Mouse (Mus musculus) Muller cell, postnatal 12 days (primary cell): ENCODE measurements around the gene Taf1b.
"Not testable (repeated sequence)": the region's sequence is repeated elsewhere in the genome, so short reads cannot be mapped to it uniquely, and the experiment has no call there.

ENCODE experiments used
- DNase-seq: peaks from one replicate; pipeline ENCODE4 v3.0.0-alpha.2; 2015; ENCODE audit errors: inconsistent ontology term

The Taf1b gene

DNA sequence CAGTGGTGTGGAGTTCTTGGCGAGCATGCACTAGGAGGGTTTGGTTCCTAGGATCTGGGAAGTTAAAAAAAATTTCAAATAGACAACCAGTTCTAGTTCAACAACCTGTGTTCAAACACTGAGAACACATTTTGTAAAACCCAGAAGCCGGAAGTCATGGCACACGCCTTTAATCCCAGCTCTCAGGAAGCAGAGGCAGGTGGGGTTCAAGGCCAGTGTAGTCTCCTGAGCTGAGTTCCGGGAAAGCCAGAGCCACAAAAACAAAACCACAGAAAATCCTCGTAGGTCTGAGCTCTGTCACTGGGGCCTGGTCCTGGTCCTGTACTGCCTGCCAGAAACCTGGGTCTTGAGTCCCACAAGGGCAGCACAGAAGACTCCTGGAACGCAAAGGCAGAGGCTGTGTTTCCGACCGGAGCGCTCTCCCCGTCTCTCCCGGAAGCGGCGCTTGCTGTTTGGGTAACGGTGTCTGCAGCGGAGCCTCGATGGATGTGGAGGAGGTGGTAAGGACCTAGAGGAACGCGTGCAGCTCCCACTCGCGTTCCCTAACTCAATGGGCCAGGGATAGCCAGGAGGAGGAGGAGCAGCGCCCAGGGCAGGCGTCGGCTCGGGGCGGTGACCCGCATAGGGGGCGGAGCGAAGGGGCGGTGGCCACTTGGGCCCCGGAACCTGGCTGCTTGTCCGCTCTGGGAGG is at the start of gene Taf1b:
Gene Taf1b (plus strand): TSS at position 210 of the 691 bp plus-strand sequence.
- DNase-seq, result peak; percentile 81

GRCm38 (mm10) chr12:24460406-24460805 is 37.8 kb upstream of the Taf1b start:
- DNase-seq, result no peak

DNA sequence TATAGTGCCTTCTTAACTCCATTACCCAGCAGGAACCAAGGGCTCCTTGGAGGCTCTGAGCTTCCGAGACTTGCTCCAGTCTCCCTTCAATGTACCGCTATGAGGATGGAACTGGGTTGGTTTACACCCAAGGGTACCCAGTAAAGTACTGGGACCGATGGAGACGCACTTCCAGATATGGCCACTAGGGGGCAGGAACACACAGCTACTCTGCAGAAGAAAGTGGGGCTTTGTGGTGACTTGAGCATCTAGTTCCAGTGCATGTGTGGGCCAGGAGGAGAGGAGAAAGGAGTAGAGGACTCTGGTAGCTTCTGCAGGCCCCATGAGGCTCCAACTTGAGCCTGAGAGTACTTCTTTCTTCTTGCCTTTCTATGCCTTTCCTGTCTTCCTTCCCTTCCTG is 36.0 kb upstream of the Taf1b start:
- not testable (repeated sequence) for DNase-seq

DNA sequence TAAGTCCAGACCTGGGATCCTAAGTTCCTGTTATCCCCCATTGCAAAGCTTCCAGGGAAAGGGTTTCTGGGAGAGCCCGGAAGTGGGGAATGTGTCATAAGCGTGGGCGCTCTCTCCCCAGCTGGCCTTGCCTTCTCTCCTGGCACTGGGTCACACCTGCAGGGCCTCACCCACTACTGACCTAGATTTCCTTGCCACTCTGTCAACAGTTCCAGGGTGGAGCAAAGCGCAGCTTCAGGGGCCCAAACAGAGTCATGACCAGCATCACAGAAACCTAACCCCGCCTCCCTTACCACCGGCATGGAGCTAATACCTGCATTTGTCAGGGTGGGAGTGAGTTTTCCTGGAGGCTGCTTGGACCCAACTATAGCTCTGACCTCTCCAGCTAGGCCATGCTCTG is 34.7 kb upstream of the Taf1b start:
- not testable (repeated sequence) for DNase-seq

DNA sequence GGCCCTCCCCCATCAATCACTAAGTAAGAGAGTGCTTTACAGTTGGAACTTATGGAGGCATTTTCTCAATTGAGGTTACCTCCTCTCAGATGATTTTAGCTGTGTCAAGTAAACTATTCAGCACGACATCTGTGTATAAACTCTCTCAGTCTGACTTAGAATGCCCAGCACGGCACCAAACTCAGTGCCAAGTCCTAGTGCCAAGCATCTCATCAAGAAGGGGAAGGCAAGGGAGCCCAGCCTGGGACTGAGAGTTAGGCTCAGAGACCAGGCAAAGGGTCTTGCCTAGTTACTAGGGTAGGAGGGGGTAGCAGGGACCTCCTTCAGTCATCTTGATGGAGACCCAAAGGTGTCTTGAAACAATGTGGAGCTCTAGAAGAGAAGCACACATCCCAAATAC is 29.2 kb upstream of the Taf1b start:
- no peak for DNase-seq

DNA sequence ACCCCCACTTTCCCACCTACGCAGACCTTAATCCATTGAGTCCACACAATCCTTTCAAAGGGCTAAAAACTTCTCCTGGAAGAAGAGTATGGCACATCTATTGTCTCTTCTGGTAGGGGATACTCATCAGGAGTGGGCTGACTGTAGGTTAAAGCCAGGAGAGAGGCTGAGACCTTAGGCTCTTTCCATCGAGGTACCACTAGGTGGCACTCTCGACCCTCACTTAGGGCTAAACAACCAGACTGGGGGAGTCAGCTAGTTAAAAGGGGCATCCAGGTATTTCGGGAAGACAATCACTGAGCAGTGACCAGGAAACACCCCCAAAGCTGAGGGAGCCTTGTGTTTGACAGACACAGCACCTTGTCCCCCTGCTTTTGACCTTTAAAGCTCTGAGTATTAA is 27.2 kb upstream of the Taf1b start:
- no peak for DNase-seq

- peak; percentile 68 for DNase-seq
Measured at GRCm38 (mm10) chr12:24473221-24473620, 24.9 kb upstream of the Taf1b start.

- no peak for DNase-seq
Measured at GRCm38 (mm10) chr12:24484930-24485329, 13.2 kb upstream of the Taf1b start.

DNA sequence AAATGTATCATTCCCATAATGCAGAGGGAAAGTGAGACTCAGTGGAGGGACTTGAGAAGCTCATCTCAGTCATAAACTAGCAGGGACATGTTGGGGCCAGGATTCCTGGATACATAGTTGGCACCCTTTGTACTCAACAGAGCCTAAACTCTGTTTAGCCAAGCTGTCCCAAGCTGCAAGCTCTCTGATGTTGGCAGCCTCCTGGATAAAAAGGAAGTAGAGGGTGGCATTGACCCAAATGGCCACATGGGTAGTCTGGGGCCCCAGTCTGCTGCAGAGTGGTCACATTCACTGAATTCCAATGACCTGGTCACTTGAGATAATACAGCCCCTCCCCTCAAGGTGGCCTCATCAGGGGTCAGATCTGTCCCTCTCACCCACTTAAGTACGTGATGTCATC is 11.3 kb upstream of the Taf1b start:
- DNase-seq, result peak; percentile 26

GRCm38 (mm10) chr12:24492507-24492906 is 5.7 kb upstream of the Taf1b start:
- not testable (repeated sequence) for DNase-seq

DNA sequence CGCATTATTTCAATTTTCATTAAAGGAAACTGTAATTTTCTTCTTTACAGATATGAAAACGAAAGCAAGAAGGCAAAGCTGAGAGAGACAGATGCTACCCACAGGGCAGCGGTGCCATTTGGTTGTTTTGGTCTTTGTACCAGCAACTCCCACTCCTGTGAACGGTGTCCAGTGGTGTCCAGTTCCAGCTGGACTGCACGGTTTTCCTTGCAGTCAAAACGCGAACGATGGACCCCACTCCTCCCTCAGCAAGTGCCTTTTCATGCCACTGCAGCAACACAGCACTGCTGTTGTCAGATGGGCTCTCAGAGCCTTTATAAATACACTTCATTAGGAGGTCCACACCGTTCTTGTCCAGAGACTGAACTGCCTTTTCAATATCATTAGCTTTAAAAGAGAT is 5.1 kb upstream of the Taf1b start:
- DNase-seq, result no peak

- DNase-seq, result no peak
Measured at GRCm38 (mm10) chr12:24493412-24493811, 4.7 kb upstream of the Taf1b start.

GRCm38 (mm10) chr12:24494791-24495190 is 3.4 kb upstream of the Taf1b start:
- DNase-seq, result not testable (repeated sequence)

- not testable (repeated sequence) for DNase-seq
Measured at GRCm38 (mm10) chr12:24498841-24499485, 804 bp downstream of the Taf1b start.

- no peak for DNase-seq
Measured at GRCm38 (mm10) chr12:24517118-24517517, 19.0 kb downstream of the Taf1b start.

- DNase-seq, result peak; percentile 15
Measured at GRCm38 (mm10) chr12:24521076-24521475, 22.9 kb downstream of the Taf1b start.

- DNase-seq, result peak; percentile 55
Measured at GRCm38 (mm10) chr12:24525065-24525464, 26.9 kb downstream of the Taf1b start.

GRCm38 (mm10) chr12:24536390-24536789 is 38.2 kb downstream of the Taf1b start:
- no peak for DNase-seq

DNA sequence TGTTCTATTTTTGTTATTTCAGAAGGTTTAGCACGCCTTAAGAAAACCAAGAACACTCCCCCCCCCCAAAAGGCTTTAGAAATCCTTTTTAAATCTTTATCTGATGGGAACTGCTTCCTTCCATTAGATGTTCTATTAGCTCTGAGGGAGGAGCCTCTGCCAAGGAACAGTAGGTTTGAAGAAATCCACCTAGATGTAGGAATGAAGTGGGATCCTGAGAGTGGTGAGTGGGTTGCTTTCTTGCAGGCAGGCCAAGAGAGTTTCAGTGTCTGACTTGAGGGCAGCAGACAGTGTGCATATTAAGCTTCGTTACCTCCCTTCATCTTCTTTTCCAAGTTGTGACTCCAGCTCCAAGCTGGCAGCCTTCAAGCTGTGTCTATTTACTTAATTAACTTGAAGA is 39.0 kb downstream of the Taf1b start:
- DNase-seq, result no peak

DNA sequence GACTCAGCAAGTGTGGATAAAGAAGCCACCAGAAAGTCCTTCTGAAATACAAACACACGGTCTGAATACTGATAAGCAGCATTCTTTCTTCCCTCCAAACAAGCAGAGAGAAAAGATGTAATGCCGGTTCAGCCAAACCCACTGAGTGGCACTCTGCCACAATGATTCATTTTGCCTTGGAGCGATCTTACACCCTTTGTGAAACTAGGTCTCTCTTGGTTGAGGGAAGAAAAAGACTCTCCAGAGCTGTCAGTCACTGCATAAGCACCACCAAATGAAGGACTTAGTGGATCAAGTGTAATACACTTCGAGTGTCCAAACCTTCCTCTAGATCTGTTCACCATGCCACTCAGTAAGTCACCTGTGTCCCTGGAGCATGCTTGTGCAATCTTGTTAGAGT is 39.8 kb downstream of the Taf1b start:
- peak; percentile 93 for DNase-seq

DNA sequence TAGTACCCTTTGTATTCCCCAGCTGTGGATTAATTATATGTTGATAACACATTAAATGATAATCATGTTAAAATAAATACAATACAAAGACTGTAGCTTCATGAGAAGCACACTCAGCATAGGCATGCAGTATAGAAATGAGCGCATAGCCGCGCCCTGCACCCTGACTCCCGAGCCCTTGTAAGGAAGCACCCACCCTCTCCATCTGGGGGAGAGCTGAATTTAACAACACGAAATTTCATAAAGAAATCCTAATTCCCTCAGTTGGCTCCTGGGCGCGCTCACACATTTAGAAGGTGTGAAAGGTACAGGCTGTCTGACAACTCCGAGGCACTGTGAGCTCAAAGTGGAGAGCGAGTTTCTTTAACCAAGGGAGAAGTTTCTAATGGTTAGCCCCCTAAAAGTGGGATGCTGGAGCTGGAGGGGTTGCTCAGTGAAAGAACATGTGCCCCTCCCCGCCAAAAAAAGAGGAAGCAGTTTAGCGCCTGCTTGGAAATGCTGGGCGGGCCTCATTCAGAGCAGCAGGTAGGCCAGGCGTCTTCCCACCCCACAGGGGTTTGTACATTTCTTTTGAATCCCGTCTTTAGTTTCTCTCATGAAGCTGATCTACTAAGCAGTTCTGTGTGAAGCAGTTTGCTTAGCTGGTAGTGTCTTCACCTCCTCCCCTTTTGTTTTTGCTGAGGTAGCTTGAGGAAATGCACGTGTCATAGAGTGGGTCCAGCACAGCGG is 43.4 kb downstream of the Taf1b start:
- no peak for DNase-seq

GRCm38 (mm10) chr12:24547686-24548085 is 49.5 kb downstream of the Taf1b start:
- no peak for DNase-seq

DNA sequence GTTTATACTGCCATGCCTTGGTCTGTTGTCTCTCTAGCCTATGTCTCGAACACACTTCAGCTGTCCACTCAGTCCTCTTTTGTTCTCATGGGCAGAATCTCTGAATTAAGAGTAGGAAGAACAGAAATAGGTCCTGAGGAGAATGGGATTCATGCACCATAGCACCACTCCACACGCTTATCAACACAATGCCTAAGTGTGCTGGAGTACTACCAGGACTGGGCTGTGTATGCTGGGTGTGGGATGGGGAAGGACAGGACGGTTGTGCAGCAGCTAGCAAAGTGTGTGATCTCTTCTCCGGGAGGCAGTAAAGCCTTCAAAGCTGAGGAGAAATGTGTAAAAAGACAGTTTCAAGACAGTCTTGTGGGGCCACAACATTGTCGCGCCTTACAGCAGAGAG is 50.7 kb downstream of the Taf1b start:
- DNase-seq, result no peak
